Mouse (Mus musculus) spleen, postnatal 4 days (tissue): Measurements from ENCODE around the gene Dnaaf2.
"Not testable (repeated sequence)": the region's sequence is repeated elsewhere in the genome, so short reads cannot be mapped to it uniquely, and the experiment has no call there.

ENCODE experiments used
- DNase-seq, 2 experiments: peaks; one replicate each; pipeline ENCODE4 v3.0.0; 2022; ENCODE audit warnings: low spot score in 2 of 2

The Dnaaf2 gene

DNA sequence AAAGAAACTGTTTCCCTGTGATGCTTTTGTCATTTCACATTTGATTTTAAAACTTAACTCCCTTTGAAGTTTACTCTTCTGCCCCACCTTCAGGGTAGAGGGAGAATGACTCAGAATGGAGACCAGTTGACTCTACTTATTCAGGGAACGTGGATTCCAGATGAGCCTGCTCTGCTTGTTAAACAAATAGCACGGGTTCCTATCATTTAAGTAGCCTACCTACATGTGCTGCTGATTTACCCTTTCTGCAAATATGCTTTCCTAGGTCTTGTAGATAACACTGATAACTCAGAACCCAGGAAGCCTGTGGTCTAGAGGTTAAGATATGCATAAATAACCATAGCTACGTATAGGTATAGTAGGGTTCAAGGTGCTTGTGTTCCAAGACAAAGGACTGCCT, 33.3 kb downstream of the Dnaaf2 start:
- DNase-seq = no peak

DNA sequence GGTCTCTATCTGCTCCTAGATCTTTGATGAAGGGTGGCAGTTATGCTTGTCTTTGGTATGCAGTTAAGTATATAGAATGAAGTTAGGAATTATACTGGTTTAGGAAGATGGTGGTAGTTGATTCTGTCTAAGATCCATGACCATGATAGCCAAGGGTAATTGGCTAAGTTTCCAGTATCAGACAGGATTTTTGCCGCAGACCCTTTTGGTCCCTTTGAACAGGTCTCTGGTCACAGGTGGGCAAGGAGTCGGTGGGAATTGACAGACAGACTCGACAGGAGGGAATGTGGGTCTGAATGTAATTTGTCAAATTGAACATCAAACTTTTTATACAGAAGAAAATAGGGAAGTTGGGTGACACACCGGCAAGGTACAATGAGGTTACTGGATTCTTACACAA, 34.6 kb downstream of the Dnaaf2 start:
- not testable (repeated sequence) for DNase-seq

DNA sequence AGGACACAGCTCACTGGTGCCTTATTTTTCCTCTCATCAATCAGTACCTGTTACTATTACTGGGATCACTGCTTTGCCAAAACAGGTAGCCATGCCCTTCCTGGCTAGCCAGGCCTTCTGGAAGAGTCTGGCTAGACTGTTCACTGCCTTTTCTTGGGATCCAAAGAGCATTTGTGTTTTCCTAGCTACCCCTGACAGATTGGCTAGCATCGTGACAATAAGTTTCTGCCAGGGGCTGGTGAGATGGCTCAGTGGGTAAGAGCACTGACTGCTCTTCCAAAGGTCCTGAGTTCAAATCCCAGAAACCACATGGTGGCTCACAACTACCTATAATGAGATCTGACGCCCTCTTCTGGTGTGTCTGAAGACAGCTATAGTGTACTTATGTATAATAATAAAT, 37.6 kb downstream of the Dnaaf2 start:
- DNase-seq = not testable (repeated sequence)

DNA sequence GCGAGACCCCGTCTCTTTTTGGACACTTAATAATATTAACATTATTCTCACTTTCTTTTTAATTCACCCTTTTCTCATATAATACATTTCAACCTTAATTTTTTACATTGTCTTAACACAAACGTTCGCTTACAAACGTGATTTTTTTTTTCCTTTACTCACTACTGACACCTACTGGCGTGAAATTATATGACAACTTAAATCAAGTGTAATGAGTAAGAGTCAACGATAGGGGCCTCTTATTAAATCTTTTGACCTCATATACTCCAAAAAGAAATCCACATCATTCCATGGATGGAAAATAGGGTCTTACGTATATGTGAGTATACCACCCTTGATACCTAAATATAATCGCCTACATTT, 38.7 kb downstream of the Dnaaf2 start:
- no peak for DNase-seq

DNA sequence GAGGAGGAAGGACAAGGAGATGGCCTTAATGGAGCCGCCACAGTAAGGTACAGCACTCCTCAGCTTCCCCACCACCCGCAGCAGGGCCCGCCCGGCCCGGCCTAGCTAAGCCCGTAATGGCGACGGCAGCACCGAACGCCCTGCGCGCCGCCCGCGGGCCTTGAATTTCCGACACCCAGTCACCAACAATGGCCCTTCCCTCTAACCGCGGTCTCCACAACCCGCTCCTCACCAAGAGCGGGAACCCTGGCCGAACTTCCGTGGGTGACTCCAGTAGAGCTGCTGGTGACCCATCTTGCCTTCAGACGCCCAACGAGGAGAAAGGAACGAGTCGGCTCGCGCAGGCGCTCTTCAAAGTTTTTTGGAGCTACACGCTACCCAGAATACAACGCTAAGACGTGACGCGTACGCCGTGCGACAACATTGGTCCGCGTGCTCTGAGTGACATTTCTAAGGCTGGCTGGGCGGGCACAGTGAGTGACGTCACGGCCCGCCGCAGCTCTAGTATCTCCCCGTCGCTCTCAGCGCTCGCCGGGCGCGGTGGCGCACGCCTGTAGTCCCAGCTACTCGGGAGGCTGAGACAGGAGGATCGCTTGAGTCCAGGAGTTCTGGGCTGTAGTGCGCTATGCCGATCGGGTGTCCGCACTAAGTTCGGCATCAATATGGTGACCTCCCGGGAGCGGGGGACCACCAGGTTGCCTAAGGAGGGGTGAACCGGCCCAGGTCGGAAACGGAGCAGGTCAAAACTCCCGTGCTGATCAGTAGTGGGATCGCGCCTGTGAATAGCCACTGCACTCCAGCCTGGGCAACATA, 39.3 kb downstream of the Dnaaf2 start, which contains the start of gene Rps29:
Gene Rps29 (minus strand): TSS at position 422 of the 813 bp plus-strand sequence.
- DNase-seq = peak; percentile 95 to 99

DNA sequence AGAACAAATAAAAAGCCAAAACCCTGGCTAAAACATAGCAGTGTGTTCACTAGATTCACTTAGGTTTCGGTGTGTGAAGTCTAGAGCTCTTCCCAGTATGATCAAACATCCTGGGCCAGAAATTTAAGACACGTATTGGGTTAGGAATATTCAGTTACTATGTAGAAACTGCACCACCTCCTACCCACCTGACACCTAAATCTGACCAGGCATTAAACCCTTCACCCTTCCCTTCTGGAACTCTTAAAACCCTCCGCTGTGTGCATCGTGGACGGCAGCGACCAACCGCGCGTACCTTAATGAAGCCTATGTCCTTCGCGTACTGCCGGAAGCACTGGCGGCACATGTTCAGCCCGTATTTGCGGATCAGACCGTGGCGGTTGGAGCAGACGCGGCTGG, 39.9 kb downstream of the Dnaaf2 start:
- no peak for DNase-seq

DNA sequence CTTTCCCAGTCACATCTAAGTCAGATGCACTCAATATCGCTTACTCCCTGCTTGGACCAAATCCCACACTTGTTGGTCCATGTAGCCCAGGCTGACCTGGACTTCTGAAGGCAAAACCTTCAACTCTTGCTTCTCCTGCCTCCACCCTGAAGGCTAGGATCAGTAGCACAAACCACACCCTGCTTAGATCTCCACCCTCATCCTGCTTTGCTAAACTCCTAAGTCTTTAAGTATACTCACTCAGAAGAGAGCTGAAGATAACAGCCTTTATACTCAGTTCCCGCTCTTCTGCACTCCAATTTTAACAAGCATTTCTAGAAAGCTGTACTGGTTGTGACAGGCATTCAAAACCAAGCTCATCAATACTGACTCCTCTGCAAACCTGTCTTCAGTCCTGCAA, 41.1 kb downstream of the Dnaaf2 start:
- DNase-seq = no peak

DNA sequence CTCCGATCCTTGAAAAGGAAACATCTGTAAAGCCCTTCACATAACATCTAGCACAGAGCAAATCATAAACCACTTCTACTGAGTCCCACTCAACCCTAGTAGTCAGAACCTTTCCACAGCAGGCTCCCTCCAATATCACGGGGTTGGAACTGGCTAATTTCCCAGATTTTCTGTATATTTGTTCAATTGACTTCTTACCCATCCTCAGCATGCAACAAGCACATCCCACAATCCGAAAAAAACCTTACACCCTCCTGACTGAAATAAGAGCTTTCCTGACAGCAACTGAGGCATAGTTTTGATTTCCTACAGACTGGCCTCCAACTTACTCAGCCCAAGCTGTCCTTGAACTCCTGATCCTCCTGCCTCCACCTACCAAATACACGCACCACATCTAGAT, 41.8 kb downstream of the Dnaaf2 start:
- no peak for DNase-seq

DNA sequence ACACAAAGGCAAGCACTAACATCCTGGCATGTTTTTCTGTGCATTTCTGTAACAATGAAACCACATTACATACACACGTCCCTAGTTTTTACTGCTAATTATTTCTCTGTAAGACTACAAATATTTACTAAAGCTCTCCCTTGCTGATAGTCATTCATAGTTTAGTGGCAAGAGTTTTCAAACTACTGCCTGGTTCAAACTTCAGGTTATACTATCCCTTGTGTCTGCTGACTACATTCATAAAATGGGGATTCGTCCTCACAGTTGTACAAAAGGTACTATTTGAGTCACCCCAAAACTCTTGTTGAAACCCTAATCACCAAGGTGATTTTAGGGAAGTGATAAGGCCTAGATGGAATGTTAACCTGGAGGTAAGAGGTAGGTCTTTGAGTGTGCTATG, 42.3 kb downstream of the Dnaaf2 start:
- DNase-seq = no peak

DNA sequence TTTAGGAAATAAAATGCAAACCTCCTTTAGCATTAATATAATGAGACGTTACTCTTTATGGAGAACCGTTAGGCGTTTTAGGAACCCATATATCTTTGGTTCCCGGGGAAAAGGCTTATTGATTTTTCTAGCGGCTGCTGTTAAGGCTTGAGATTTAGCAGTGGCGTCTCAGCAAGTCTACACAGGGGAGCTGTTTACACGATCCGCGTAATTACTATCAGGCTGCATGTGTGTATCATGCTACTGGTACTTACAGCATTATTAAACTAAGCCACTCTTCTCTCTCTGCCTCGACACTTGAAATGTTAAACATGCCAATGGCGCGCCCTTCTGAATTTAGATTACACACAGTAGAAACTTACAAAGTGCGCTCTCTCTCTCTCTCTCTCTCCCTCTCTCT, 48.2 kb downstream of the Dnaaf2 start:
- DNase-seq = no peak

DNA sequence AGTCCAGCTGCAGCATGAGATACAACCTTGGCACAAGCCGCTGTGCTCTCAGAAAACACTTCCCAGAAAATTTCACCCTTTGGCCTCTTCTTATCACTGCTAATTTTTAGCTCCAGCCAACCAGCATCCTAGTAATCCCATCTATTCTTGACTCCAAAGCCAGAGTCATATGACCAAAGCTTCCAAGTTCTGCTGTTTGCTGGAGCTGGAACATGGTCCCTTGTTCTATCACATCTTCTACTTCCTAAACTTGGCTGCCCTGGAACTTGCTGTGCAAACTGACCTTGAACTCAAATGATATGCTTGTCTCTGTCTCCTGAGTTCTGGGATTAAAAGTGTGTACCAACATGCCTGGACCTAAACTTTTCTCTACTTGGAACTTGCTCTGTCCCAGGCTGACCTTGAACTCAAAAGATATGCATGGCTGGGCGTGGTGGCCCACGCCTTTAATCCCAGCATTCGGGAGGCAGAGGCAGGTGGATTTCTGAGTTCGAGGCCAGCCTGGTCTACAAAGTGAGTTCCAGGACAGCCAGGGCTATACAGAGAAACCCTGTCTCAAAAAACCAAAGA, 51.0 kb downstream of the Dnaaf2 start:
- DNase-seq = no peak

DNA sequence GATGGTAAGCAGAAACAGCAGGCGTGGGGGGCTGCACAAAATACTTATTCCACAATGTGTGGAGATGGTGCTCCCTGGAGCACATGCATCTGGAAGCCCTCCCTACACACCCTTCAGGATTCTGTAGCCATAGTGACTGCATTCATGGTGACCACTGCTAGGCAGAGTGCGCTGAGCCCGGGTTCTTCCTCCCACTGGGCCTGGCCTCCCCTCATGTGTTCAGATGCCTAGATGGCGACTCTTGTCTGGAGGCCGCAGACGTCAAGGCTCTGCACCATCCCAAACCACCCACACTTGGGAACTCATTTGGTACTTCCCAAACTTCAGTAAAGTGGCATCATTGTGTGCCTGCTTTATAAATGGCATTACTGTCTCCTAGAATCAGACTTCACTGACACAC, 54.8 kb downstream of the Dnaaf2 start:
- no peak for DNase-seq

DNA sequence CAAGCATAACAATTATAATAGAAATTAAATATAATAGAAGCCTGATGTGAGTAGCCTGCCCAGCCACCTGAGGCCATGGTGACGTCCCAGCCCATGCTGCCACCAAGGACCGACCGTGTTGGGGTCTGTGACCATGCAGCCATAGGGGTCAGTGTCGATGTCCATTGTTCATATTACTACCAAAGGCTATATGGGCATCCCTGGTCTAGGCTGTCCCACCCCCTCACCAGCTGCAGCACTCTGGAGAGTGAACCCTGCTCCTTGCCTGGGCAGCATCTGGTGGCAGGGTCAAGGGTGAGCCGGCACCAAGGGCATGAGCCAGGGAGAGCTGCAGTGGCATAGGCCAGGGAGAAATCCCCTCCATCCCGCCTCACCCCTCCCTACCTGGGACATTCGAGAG, 58.4 kb downstream of the Dnaaf2 start:
- no peak for DNase-seq

DNA sequence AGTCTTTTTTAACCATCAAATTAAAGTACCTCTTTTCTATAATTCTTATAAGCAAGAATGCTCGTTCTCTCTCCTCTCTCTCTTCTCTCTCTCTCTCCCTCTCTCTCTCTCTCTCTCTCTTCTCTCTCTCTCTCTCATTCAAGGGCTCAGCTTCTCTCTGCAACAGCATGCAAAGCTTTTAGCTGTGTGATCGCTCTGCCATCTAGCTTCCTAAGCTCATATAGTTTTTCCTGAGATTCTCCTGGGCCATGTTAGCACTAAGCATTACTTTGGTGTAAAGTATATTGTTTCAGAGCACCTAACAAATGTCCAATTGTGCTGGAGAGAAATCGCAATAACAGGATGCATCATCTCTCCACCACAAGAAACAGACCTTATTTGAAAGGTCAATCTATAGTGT, 59.0 kb downstream of the Dnaaf2 start:
- no peak for DNase-seq
